Mouse (Mus musculus) myocyte (in vitro differentiated cells): ENCODE data around the gene Crtap.

Source experiments
- MAX ChIP-seq: IDR thresholded peaks from one replicate; pipeline ENCODE4 v1.6.1; 2011; ENCODE audit warnings: low read depth, mild to moderate bottlenecking, control low read depth
- POLR2A ChIP-seq: IDR thresholded peaks from one replicate; pipeline ENCODE4 v1.6.1; 2011; ENCODE audit warnings: low read depth, mild to moderate bottlenecking, control low read depth, moderate library complexity; ENCODE audit not compliant: insufficient read length
- TCF12 ChIP-seq: IDR thresholded peaks from one replicate; pipeline ENCODE4 v1.6.1; 2011; ENCODE audit warnings: mild to moderate bottlenecking, control low read depth; ENCODE audit not compliant: poor library complexity, insufficient read depth, severe bottlenecking

DNA sequence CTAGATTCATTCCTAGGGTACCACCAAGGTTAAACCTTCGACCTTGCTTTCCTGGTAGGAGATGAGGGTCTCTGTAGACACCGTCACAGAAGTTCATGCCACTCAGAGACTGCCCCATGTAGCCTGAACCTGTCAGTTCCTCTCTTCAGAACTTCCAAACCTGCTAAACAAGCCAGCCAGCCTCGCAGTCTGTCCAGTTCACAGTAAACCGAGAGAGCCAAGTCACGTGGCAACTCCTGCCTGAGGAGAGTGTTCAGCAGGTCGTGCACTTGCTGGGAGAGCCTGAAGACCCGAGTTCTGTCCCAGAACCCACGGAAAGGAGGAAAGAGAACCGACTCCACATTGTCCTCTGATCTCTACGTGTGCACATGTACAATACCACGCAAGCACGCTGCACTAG, 23.4 kb upstream of the Crtap start:
- TF ChIP-seq POLR2A = no peak
- no peak for TF ChIP-seq MAX
- TF ChIP-seq TCF12 = no peak
